Mouse (Mus musculus): ENCODE results near the gene R3hdm2.

R3hdm2 gene

GRCm38 (mm10) chr10:127422047-127422446 is 41.9 kb downstream of the R3hdm2 start:
- peak; percentile 66 for ATAC-seq (ENCODE audit: low TSS enrichment)

GRCm38 (mm10) chr10:127425794-127426193 is 45.7 kb downstream of the R3hdm2 start:
- ATAC-seq (ENCODE audit: low TSS enrichment) = no peak

- no peak for ATAC-seq (ENCODE audit: low TSS enrichment)
Measured at GRCm38 (mm10) chr10:127426670-127427069, 46.5 kb downstream of the R3hdm2 start.

- no peak for ATAC-seq (ENCODE audit: low TSS enrichment)
Measured at GRCm38 (mm10) chr10:127427107-127427506, 47.0 kb downstream of the R3hdm2 start.

GRCm38 (mm10) chr10:127427987-127428386 is 47.9 kb downstream of the R3hdm2 start:
- ATAC-seq (ENCODE audit: low TSS enrichment) = no peak

- no peak for ATAC-seq (ENCODE audit: low TSS enrichment)
Measured at GRCm38 (mm10) chr10:127429538-127429937, 49.4 kb downstream of the R3hdm2 start.

GRCm38 (mm10) chr10:127432466-127432865 is 52.3 kb downstream of the R3hdm2 start:
- ATAC-seq (ENCODE audit: low TSS enrichment) = no peak

- ATAC-seq (ENCODE audit: low TSS enrichment) = no peak
Measured at GRCm38 (mm10) chr10:127437354-127438113, 57.4 kb downstream of the R3hdm2 start.

GRCm38 (mm10) chr10:127453701-127454100 is 73.6 kb downstream of the R3hdm2 start:
- no peak for ATAC-seq (ENCODE audit: low TSS enrichment)

- ATAC-seq (ENCODE audit: low TSS enrichment) = peak; percentile 90
Measured at GRCm38 (mm10) chr10:127462411-127463096, 82.4 kb downstream of the R3hdm2 start.

GRCm38 (mm10) chr10:127471281-127471988 is 91.3 kb downstream of the R3hdm2 start:
- ATAC-seq (ENCODE audit: low TSS enrichment) = no peak

- no peak for ATAC-seq (ENCODE audit: low TSS enrichment)
Measured at GRCm38 (mm10) chr10:127472722-127473121, 92.6 kb downstream of the R3hdm2 start.

GRCm38 (mm10) chr10:127475175-127475574 is 95.0 kb downstream of the R3hdm2 start:
- no peak for ATAC-seq (ENCODE audit: low TSS enrichment)

- ATAC-seq (ENCODE audit: low TSS enrichment) = no peak
Measured at GRCm38 (mm10) chr10:127476541-127476940, 96.4 kb downstream of the R3hdm2 start.

GRCm38 (mm10) chr10:127477301-127477700 is 97.2 kb downstream of the R3hdm2 start:
- no peak for ATAC-seq (ENCODE audit: low TSS enrichment)

GRCm38 (mm10) chr10:127479131-127479530 is 99.0 kb downstream of the R3hdm2 start:
- ATAC-seq (ENCODE audit: low TSS enrichment) = peak; percentile 38; the same call in 1 of the 2 replicates

GRCm38 (mm10) chr10:127480833-127481813 is 101.0 kb downstream of the R3hdm2 start:
- peak; percentile 85 for ATAC-seq (ENCODE audit: low TSS enrichment)

GRCm38 (mm10) chr10:127485235-127485634 is 105.1 kb downstream of the R3hdm2 start:
- ATAC-seq (ENCODE audit: low TSS enrichment) = no peak

- ATAC-seq (ENCODE audit: low TSS enrichment) = no peak
Measured at GRCm38 (mm10) chr10:127488856-127489255, 108.7 kb downstream of the R3hdm2 start.

- peak; percentile 42; the same call in 1 of the 2 replicates for ATAC-seq (ENCODE audit: low TSS enrichment)
Measured at GRCm38 (mm10) chr10:127490160-127491127, 110.3 kb downstream of the R3hdm2 start.

Measured in frontal cortex, adult (tissue).